Mouse (Mus musculus) cortical plate, adult 2 months (tissue): ENCODE measurements at regions not wholly inside any gene's neighbourhood (a gene's known extent, or its start where the extent isn't known, plus 50 kb on each side); places are given as distances from the start of the nearest gene placed in this dataset.

ENCODE experiments used
- CTCF ChIP-seq: fragments of 200-500 bp; IDR thresholded peaks from 2 replicates; pipeline ENCODE4 v1.5.1; 2011; ENCODE audit warnings: mild to moderate bottlenecking, control low read depth, low read length; ENCODE audit not compliant: insufficient read depth; ENCODE audit errors: extremely low read depth
- POLR2A ChIP-seq: fragments of 200-500 bp; IDR thresholded peaks from 2 replicates; pipeline ENCODE4 v1.6.1; 2011; ENCODE audit warnings: mild to moderate bottlenecking, low read length, control low read depth; ENCODE audit not compliant: insufficient read depth; ENCODE audit errors: extremely low read depth

DNA sequence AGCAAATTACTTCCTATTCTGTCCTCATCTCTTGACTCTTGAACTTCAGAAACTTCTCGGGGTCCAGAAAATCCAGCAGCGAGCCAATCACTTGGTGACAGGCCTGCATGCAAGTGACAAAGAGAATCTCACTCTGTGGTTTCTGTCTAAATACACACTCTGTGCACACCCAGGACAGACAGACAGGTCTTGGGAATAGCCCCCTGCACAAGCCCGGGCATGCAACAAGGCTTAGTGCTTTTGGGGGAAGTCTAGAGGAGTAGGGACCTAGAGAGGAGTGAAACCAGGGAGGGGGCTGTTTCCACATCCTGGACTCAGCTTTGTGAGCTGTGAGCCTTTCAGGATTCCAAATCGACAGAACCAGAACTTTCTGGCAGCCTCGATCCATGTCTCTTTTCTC lies 259.6 kb downstream of the Ajap1 start:
- TF ChIP-seq POLR2A (no peak), CTCF (no peak)
